Comparison of ENCODE assay signal across 17 mouse cellular contexts in the genomic region with DNA sequence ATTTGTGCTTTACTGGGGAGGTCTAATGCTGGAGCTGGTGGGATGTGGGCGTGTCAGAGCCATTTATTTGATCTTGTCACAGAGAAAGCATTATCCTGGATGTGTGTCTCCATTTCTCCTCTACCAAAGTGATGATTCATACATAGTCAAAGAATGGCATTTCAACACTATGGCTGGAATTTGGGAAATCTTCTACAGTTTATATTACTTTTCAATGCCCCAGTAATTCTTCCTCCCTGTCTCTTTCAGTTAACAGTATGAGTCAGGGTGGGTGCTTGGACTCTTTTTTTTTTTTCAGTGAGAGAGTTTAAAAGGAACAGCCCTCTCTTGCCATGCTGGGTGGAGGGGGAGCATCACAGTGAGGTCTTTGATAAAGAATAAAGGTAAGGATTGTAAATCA.
"Had no signal": no experiment of that assay in that cellular context is flagged by ENCODE, and none has a peak within 500 bp of the region (broad histone marks: within the 10 kb centered on the region; RNA-seq: fewer than 3 reads in every experiment).

No protein-coding gene starts in this region.

- H3K4me2 ChIP-seq: liver, embryonic 11.5 days; liver, embryonic 15.5 days; midbrain, embryonic 12.5 days; neural tube, embryonic 12.5 days had no signal

- H3K4me3 ChIP-seq: layer of hippocampus, adult 2 months; liver, embryonic 15.5 days; megakaryocyte, embryonic 14.5 days; midbrain, embryonic 12.5 days; neural tube, embryonic 12.5 days had no signal

- H3K27ac ChIP-seq: layer of hippocampus, adult 2 months; liver, embryonic 15.5 days; macrophage; midbrain, embryonic 12.5 days; neural tube, embryonic 12.5 days had no signal

- H3K27me3 ChIP-seq: liver, embryonic 15.5 days; megakaryocyte, embryonic 14.5 days; midbrain, embryonic 12.5 days; neural tube, embryonic 12.5 days had no signal

- H3K9ac ChIP-seq: liver, embryonic 15.5 days; midbrain, embryonic 12.5 days; neural tube, embryonic 12.5 days had no signal

- H3K9me3 ChIP-seq: liver, embryonic 15.5 days; megakaryocyte, embryonic 14.5 days; midbrain, embryonic 12.5 days; neural tube, embryonic 12.5 days had no signal

- H3K36me3 ChIP-seq: liver, embryonic 15.5 days; midbrain, embryonic 12.5 days; neural tube, embryonic 12.5 days had no signal

- DNase-seq: kidney, adult 18-20 months; kidney, postnatal 10 days; kidney, postnatal 4 days; left cerebral cortex, postnatal 4 days; lung, adult 2 months; lung, postnatal 14 days; right cerebral cortex, postnatal 4 days; spleen, adult 18-20 months; thymus, adult 2 months; thymus, postnatal 25 days had no signal

- H3K4me1 ChIP-seq: liver, embryonic 15.5 days; megakaryocyte, embryonic 14.5 days; midbrain, embryonic 12.5 days; neural tube, embryonic 12.5 days had no signal
